Mouse (Mus musculus): Measurements from ENCODE around the gene H1fx. TPM values are rescaled to one million over a fixed set of nuclear protein-coding genes. Genes with fewer than 3 reads are reported as not detected.
"Not testable (repeated sequence)": the region's sequence is repeated elsewhere in the genome, so short reads cannot be mapped to it uniquely, and the experiment has no call there.

Gene H1fx
- polyA plus RNA-seq, 1 experiment from 2014 or later, result 0.20 TPM

GRCm38 (mm10) chr6:87996606-87997005 lies 15.2 kb upstream of the H1fx start:
- H3K27ac ChIP-seq, result no peak overlapping the region
- H3K4me3 ChIP-seq (ENCODE audit: inconsistent target), result no peak overlapping the region
- peaks cover 25% of the 10 kb centered on the region for H3K36me3 ChIP-seq (ENCODE audit: inconsistent target)
- no peaks in the 10 kb centered on the region for H3K79me2 ChIP-seq (ENCODE audit: inconsistent target)
- 87% methylated on average over 9 of the region's 9 CpGs for WGBS (ENCODE audit: missing documents)

- peaks cover 14% of the 10 kb centered on the region for H3K36me3 ChIP-seq (ENCODE audit: inconsistent target)
- 89% methylated on average over 4 of the region's 4 CpGs for WGBS (ENCODE audit: missing documents)
- no peak overlapping the region for H3K4me3 ChIP-seq (ENCODE audit: inconsistent target)
- no peaks in the 10 kb centered on the region for H3K79me2 ChIP-seq (ENCODE audit: inconsistent target)
- no peak overlapping the region for H3K27ac ChIP-seq
Measured at GRCm38 (mm10) chr6:87995519-87995918, 14.1 kb upstream of the H1fx start.

DNA sequence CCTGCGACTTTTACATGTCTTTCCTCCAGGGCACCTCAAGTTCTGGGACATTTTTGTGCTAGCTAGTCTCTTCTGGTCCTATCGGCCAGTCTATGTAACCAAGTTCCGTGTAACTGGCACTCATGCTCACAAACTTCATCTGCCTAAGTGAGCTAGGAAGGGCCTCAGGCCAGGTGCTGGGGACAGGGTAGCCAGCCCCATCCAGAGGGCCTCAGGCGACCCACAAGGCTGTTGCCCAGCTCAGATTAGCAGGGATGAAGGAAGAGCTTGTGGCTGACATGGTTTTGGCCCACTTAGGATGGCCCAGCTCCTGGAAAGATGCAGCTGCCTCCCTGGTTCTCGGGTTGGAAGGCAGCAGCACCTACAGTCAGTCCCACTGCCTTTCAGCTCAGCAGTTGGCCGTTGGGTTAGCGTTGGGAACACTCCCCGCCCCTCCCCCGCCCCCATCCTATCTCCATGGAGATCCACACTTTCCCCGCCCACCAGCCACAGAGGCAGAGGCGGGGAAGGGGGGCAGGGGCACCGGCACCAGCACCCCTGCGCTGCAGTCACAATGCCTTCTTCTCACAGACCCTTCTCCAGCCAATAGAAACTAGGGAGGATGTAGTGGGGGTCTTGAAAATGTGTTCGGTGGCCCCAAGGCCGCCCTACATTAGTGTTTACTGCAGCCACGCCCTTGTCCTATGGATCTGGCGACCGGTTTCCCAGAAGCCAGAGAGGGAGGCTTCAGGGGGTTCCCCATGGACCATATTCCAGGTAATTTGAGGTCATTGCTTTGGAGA lies 12.5 kb upstream of the H1fx start:
- Histone ChIP-seq H3K27ac (no peak overlapping the region), H3K4me3 (ENCODE audit: inconsistent target) (no peak overlapping the region), H3K79me2 (ENCODE audit: inconsistent target) (no peaks in the 10 kb centered on the region), H3K36me3 (ENCODE audit: inconsistent target) (0 out of 2 replicates have a peak, but pooled peaks cover 5% of the 10 kb centered on the region)
- WGBS (ENCODE audit: missing documents), result 77% methylated on average over 17 of the region's 18 CpGs

DNA sequence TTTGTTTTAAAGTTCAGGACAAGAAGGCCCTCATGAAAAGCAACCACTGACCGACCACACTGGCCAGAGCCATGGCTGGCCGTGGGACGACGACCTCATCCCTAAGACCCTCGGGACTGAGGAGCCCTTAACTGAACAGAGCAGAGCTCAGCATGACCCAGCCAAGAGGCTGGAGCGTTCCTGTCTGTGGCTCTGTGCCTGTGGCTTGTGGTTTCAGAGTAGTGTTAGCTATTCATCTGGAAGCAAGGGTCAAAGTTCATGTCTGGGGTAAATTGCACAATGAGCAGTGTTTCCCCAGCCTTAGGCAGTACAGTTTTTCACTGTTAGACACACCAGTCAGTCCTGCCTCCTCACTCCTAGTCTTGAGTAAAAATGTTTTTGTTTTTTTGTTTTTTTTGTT lies 11.3 kb upstream of the H1fx start:
- no peak overlapping the region for H3K27ac ChIP-seq
- no peaks in the 10 kb centered on the region for H3K36me3 ChIP-seq (ENCODE audit: inconsistent target)
- no peak overlapping the region for H3K4me3 ChIP-seq (ENCODE audit: inconsistent target)
- H3K79me2 ChIP-seq (ENCODE audit: inconsistent target), result no peaks in the 10 kb centered on the region
- WGBS (ENCODE audit: missing documents), result 16% methylated on average over 6 of the region's 6 CpGs

GRCm38 (mm10) chr6:87991886-87992285 lies 10.4 kb upstream of the H1fx start:
- Histone ChIP-seq H3K27ac (no peak overlapping the region), H3K4me3 (ENCODE audit: inconsistent target) (no peak overlapping the region), H3K36me3 (ENCODE audit: inconsistent target) (no peaks in the 10 kb centered on the region), H3K79me2 (ENCODE audit: inconsistent target) (no peaks in the 10 kb centered on the region)
- 93% methylated on average over 1 of the region's 1 CpGs for WGBS (ENCODE audit: missing documents)

- WGBS (ENCODE audit: missing documents), result 72% methylated on average over 4 of the region's 4 CpGs
- Histone ChIP-seq H3K79me2 (ENCODE audit: inconsistent target) (no peaks in the 10 kb centered on the region), H3K36me3 (ENCODE audit: inconsistent target) (no peaks in the 10 kb centered on the region), H3K27ac (no peak overlapping the region), H3K4me3 (ENCODE audit: inconsistent target) (no peak overlapping the region)
Measured at GRCm38 (mm10) chr6:87991216-87991615, 9.8 kb upstream of the H1fx start.

DNA sequence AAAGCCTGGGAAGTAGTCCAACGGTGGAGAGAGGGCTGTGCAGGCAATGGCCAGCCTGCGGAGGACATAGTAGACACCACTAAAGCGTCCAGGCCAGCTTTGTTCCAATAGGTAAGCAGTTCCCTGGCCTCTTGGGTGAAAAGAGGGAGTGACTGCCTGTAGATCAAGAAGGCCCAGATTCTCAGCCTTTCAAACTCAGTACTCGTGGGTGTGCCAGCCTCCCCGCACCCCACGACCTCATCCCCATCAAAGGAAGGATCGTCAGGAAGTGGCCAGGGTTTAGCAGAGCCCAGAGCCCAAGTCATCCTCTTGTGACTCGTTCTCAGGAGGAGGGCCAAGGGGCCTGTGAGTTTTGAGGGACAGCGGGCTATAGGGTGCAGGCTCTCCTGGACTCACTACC lies 1.1 kb upstream of the H1fx start:
- Histone ChIP-seq H3K36me3 (ENCODE audit: inconsistent target) (no peaks in the 10 kb centered on the region), H3K27ac (no peak overlapping the region), H3K4me3 (ENCODE audit: inconsistent target) (no peak overlapping the region), H3K79me2 (ENCODE audit: inconsistent target) (no peaks in the 10 kb centered on the region)
- 53% methylated on average over 9 of the region's 9 CpGs for WGBS (ENCODE audit: missing documents)

DNA sequence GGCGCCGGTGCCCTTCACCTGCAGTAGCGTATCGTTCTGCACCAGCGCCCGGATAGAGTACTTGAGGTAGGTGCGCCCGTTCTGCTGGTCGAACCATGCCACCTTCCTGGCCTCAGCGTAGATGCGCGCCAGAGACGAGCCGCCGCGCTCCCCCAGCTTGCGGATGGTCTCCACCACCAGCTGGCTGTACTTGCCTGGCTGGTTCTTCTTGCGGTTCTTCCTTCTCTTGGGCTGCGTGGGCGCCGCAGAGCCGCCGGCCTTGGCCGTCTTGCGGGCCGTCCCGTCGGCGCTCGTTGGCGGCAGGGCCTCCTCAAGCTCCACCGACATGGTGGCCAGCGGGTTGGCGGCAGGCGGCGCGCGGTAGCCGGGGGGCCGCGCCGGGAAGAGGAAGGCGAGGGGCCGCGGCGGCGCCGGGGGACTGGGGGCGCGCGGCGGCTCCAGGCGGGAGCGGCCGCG lies 379 bp downstream of the H1fx start:
- WGBS (ENCODE audit: missing documents), result under 1% methylated on average over 56 of the region's 56 CpGs
- no peaks in the 10 kb centered on the region for H3K79me2 ChIP-seq (ENCODE audit: inconsistent target)
- no peaks in the 10 kb centered on the region for H3K36me3 ChIP-seq (ENCODE audit: inconsistent target)
- H3K4me3 ChIP-seq (ENCODE audit: inconsistent target), result no peak overlapping the region
- no peak overlapping the region for H3K27ac ChIP-seq

DNA sequence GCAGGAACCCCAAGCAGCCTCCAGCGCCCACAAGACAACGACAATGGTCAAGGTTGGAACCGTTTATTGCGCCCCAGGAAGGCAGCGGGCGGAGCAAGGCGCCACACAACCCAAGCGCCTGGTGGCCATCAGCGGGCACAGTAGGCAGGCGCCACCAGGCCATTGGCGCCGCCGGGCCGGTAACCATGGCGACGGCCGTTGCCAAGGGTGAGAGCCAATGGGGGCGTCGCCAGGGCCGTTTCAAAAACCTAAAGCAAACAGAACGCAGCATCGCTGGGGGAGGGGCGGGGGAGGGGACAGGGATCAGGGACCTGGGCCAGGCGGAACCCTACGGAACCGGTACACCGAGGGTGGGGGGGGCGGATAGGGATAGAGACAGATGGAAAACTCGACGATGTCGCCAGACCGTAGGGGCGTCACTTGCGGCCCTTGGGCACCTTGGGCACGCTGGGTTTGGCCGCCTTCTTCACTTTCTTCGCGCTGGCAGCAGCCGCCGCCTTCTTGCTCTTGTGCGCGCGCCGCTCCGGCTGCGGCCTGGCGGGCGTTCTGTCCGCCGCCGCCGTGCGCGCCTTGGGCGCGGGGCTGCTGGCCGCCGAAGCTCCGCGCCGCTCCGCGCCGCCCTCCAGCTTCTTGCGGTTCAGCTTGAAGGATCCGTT lies 935 bp downstream of the H1fx start:
- no peaks in the 10 kb centered on the region for H3K79me2 ChIP-seq (ENCODE audit: inconsistent target)
- H3K4me3 ChIP-seq (ENCODE audit: inconsistent target), result no peak overlapping the region
- H3K36me3 ChIP-seq (ENCODE audit: inconsistent target), result no peaks in the 10 kb centered on the region
- no peak overlapping the region for H3K27ac ChIP-seq
- WGBS (ENCODE audit: missing documents), result under 1% methylated on average over 60 of the region's 66 CpGs

GRCm38 (mm10) chr6:87979728-87980127 lies 1.7 kb downstream of the H1fx start:
- no peak overlapping the region for H3K27ac ChIP-seq
- H3K79me2 ChIP-seq (ENCODE audit: inconsistent target), result no peaks in the 10 kb centered on the region
- 83% methylated on average over 3 of the region's 3 CpGs for WGBS (ENCODE audit: missing documents)
- H3K4me3 ChIP-seq (ENCODE audit: inconsistent target), result no peak overlapping the region
- no peaks in the 10 kb centered on the region for H3K36me3 ChIP-seq (ENCODE audit: inconsistent target)

GRCm38 (mm10) chr6:87970041-87970440 lies 11.4 kb downstream of the H1fx start:
- H3K27ac ChIP-seq, result no peak overlapping the region
- no peaks in the 10 kb centered on the region for H3K36me3 ChIP-seq (ENCODE audit: inconsistent target)
- WGBS (ENCODE audit: missing documents), result 60% methylated on average over 2 of the region's 2 CpGs
- no peak overlapping the region for H3K4me3 ChIP-seq (ENCODE audit: inconsistent target)
- no peaks in the 10 kb centered on the region for H3K79me2 ChIP-seq (ENCODE audit: inconsistent target)

DNA sequence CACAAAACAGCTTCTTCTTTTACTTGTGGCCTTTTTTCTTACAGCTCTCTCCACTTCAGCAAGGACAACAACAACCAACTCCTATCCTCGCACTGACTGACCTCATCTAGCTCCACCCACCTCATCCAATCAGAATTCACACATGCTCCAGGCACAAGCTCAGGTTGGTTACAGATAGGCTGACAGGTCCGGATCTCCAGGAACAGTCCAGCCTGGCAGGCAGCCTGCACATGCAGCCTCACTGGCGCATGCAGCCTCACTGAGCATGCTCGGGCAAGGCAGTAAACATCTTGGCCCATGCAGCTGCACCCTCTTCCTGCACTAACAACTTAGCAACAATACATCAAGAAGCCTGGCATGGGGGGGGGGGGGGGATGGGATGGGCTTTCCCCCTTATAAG lies 19.0 kb downstream of the H1fx start:
- not testable (repeated sequence) for H3K79me2 ChIP-seq (ENCODE audit: inconsistent target); H3K36me3 ChIP-seq (ENCODE audit: inconsistent target); H3K4me3 ChIP-seq (ENCODE audit: inconsistent target); H3K27ac ChIP-seq
- 97% methylated on average over 4 of the region's 4 CpGs for WGBS (ENCODE audit: missing documents)

DNA sequence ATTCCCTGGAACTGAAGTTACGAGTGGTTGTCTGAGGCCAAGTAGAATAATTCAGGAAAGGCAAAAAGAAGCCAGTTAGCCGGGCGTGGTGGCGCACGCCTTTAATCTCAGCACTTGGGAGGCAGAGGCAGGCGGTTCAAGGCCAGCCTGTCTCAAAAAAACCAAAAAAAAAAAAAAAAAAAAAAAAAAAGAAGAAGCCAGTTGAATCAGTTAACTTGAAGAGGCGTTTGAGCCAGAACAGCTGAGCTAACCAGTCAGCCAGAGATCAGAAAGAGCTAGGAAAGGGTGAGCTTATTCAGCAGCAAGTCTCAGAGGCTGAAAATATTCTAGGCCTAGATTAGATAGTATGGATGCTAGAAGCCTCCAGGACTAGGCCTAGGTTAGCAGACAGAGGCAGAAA lies 39.3 kb downstream of the H1fx start:
- H3K79me2 ChIP-seq (ENCODE audit: inconsistent target), result no peaks in the 10 kb centered on the region
- H3K27ac ChIP-seq, result no peak overlapping the region
- H3K4me3 ChIP-seq (ENCODE audit: inconsistent target), result no peak overlapping the region
- no peaks in the 10 kb centered on the region for H3K36me3 ChIP-seq (ENCODE audit: inconsistent target)
- WGBS (ENCODE audit: missing documents), result 94% methylated on average over 6 of the region's 7 CpGs

- Histone ChIP-seq H3K79me2 (ENCODE audit: inconsistent target) (no peaks in the 10 kb centered on the region), H3K27ac (no peak overlapping the region), H3K36me3 (ENCODE audit: inconsistent target) (no peaks in the 10 kb centered on the region), H3K4me3 (ENCODE audit: inconsistent target) (no peak overlapping the region)
- whole genome bisulfite sequencing (ENCODE audit: missing documents), result 96% methylated on average over 3 of the region's 3 CpGs
Measured at GRCm38 (mm10) chr6:87938941-87939340, 42.5 kb downstream of the H1fx start.

- Histone ChIP-seq H3K79me2 (ENCODE audit: inconsistent target) (no peaks in the 10 kb centered on the region), H3K36me3 (ENCODE audit: inconsistent target) (no peaks in the 10 kb centered on the region), H3K4me3 (ENCODE audit: inconsistent target) (no peak overlapping the region), H3K27ac (no peak overlapping the region)
- WGBS (ENCODE audit: missing documents), result 91% methylated on average over 19 of the region's 19 CpGs
Measured at GRCm38 (mm10) chr6:87937178-87937788, 44.2 kb downstream of the H1fx start.
